Mouse (Mus musculus) myocyte (in vitro differentiated cells): ENCODE measurements around the gene Mrpl33.
A peak's percentile ranks its signal among the peaks of the same experiment; 100 is the strongest.

Experiments used
- CEBPB ChIP-seq: IDR thresholded peaks from 2 replicates; pipeline ENCODE4 v1.6.1; 2011; ENCODE audit warnings: mild to moderate bottlenecking, moderate library complexity; ENCODE audit not compliant: poor library complexity, insufficient read depth, severe bottlenecking
- E2F4 ChIP-seq: IDR thresholded peaks from one replicate; pipeline ENCODE4 v1.6.1; 2011; ENCODE audit warnings: mild to moderate bottlenecking, control low read depth, moderate library complexity; ENCODE audit not compliant: insufficient read depth
- MAX ChIP-seq: IDR thresholded peaks from one replicate; pipeline ENCODE4 v1.6.1; 2011; ENCODE audit warnings: low read depth, mild to moderate bottlenecking, control low read depth
- MYOD1 ChIP-seq, 3 experiments: IDR thresholded peaks; one replicate each; pipeline ENCODE4 v1.6.1; 2011; ENCODE audit warnings: control low read depth in 2 of 3, low read depth in 2 of 3, mild to moderate bottlenecking in 2 of 3, moderate library complexity in 1 of 3; ENCODE audit not compliant: insufficient read length in 2 of 3, control insufficient read depth in 1 of 3
- POLR2A ChIP-seq: IDR thresholded peaks from one replicate; pipeline ENCODE4 v1.6.1; 2011; ENCODE audit warnings: low read depth, mild to moderate bottlenecking, control low read depth, moderate library complexity; ENCODE audit not compliant: insufficient read length
- POLR2AphosphoS2 ChIP-seq: IDR thresholded peaks from one replicate; pipeline ENCODE4 v1.6.1; 2011; ENCODE audit warnings: low read depth, control low read depth; ENCODE audit not compliant: insufficient read length
- REST ChIP-seq: IDR thresholded peaks from one replicate; pipeline ENCODE4 v1.6.1; 2011; ENCODE audit warnings: mild to moderate bottlenecking, control low read depth, moderate library complexity; ENCODE audit not compliant: insufficient read depth, insufficient read length
- SRF ChIP-seq: IDR thresholded peaks from one replicate; pipeline ENCODE4 v1.6.1; 2011; ENCODE audit warnings: low read depth; ENCODE audit not compliant: control insufficient read depth, insufficient read length
- TCF12 ChIP-seq: IDR thresholded peaks from one replicate; pipeline ENCODE4 v1.6.1; 2011; ENCODE audit warnings: mild to moderate bottlenecking, control low read depth; ENCODE audit not compliant: poor library complexity, insufficient read depth, severe bottlenecking
- TCF3 ChIP-seq: IDR thresholded peaks from one replicate; pipeline ENCODE4 v1.6.1; 2011; ENCODE audit warnings: low read depth, control low read depth; ENCODE audit not compliant: insufficient read length
- USF1 ChIP-seq: IDR thresholded peaks from one replicate; pipeline ENCODE4 v1.6.1; 2011; ENCODE audit warnings: low read depth, mild to moderate bottlenecking, control low read depth, moderate library complexity

GRCm38 (mm10) chr5:31682305-31682704 lies 85.6 kb downstream of the Mrpl33 start:
- TF ChIP-seq POLR2A (no peak), E2F4 (no peak), POLR2AphosphoS2 (no peak), USF1 (peak; percentile 35), MYOD1 (IDR thresholded peaks at IDR 0.05; ENCODE audit: control insufficient read depth in 1 of 3, insufficient read length in 2 of 3, low read depth in 2 of 3) (no peak), REST (no peak), MAX (no peak), TCF12 (no peak), SRF (no peak), CEBPB (no peak), TCF3 (no peak)
